Mouse (Mus musculus) urinary bladder, postnatal 25 days (tissue): Measurements from ENCODE around the gene Triobp.

ENCODE experiments used
- DNase-seq: peaks from one replicate; pipeline ENCODE4 v3.0.0; 2022; ENCODE audit warnings: low spot score

Gene Triobp

DNA sequence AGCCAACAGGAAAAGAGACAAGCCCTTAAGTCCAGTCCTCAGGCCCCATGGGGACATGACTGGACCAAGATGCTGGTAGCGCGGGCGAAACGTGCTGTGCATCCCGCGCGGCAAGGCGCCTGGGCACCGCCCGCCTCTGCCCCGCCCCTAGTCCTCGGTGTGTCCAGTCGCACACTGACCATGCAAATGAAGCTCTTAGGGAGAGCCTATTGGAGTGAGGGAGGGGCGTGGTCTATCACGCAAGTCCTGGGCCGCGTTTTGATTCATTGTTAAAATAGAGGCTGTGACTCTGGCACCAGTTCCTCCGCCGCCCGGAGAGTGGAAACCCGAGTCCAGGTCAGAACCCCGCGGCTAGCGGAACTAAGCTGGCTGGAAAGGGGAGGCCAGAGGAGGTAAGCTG lies at the start of gene Triobp:
Gene Triobp (plus strand): TSS at position 68 of the 400 bp plus-strand sequence.
- peak; percentile 72 for DNase-seq

DNA sequence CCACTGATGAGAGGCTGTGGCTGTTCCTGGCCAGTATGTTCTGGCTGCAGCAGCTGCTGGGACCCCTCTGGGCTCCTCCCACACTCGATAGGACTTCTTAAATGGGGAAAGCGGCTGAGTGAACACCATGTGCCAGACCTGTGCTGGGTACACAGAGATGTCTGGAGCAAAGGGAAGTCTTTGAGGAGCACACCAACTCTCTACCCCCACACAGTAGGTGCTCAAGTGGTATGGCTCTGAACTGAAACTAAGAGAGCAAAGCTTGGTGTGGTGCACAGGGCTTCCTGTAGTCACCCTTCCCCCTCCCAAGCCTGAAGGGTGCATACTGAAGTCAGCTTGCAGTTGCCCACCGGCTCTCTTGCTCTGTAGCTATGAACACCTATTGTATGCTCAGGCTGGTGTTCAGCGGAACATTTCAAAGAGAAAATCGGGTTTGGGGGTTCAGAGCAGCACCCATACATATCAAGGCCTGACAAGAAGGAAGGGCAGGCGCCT lies 49.0 kb upstream of the Triobp start:
- DNase-seq = no peak

DNA sequence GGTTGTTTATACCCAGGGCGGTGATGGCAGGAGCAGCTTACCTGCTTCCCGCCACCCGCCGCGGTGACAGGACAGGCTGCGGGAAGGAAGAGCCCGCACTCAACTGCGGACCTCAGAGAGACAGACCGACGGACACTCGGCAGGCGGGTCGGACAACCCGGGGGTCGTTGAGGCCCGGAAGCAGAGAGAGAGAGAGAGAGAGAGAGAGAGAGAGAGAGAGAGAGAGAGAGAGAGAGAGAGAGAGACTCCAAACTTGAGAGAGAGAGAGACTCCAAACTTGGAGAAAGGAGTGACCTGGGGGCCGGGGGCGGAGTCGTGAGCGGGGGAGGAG lies 48.1 kb upstream of the Triobp start, which contains the start of gene Gm49510:
Gene Gm49510 (plus strand): TSS at position 259 of the 331 bp plus-strand sequence.
- no peak for DNase-seq

DNA sequence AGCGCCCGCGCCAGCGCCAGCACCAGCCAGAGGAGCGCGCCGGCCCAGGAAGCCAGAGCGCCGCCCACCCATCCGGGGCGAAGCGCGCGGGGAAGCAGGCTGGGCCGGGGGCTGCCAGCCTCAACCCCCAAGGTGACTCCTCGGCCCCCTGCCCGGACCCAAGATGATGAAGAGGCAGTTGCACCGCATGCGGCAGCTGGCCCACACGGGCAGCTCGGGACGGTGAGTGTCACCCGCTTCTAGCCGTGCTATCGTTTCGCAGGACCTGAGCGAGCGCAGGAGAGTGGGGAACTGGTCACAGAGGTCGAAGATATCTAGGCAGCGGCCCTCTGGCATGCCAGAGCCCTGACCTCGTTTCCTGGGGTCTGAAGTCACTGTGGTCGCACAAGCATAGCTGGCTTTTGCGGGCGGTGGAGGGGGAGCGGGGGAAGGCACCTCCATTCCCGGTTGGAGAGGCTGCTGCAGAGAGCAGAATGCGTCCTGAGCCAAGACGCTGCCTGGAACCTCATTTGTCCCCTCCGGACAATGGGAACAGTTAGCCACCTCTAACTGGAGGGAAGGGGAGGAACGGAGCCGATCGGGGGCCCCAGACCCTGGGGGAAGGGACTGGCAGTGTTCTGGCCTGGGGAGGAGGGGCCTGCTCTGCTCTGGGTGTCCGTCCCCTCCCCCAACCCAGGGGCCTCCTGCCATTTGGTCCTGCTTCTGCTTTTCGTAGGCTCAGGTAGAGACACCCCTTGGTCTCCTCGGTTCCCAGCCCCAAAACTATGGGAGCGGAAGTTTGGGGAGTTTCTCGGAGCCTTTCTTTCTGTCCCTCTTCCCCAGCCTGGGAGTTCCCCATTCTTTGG lies 47.6 kb upstream of the Triobp start, which contains the start of gene Sh3bp1:
Gene Sh3bp1 (plus strand): TSS at position 29 of the 845 bp plus-strand sequence.
- peak; percentile 65 for DNase-seq

DNA sequence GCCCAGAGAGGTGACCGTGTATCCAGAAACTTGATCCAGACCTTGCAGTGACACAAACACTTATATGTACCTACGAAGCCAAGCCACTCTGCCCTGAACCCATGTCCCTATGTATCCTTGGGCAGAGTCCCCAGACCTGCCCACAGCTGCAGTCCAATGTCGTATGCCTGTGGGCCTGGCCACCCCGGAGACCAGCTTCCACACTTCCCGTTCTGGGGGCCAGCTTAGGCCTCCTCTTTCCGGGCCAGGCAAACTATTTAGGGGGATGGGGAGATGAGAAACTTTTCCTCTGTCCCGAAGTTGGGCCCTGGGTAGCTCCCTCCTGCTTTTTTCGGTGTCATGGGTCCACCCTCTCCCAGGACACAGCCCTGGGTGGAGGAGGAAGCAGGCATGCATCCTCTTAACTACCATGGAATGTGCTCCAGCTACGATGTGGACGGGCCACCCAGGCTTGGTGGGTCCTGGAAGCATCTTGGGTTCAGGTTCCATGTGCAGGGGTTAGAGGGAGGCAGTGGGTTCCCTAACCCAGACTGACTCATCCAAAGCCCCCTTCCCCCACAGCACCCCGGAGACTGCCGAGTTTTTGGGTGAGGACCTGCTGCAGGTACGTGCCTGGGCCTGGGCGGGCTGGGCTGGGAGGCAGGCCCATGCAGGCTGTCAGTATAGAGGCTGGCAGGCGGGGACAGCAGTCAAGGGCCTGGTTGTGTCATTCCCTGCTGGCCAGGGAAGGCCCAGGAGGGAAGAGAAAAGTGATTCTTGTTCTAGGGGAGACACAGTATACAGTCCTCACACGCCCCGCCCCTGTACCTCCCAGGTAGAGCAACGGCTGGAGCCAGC lies 46.7 kb upstream of the Triobp start:
- no peak for DNase-seq

DNA sequence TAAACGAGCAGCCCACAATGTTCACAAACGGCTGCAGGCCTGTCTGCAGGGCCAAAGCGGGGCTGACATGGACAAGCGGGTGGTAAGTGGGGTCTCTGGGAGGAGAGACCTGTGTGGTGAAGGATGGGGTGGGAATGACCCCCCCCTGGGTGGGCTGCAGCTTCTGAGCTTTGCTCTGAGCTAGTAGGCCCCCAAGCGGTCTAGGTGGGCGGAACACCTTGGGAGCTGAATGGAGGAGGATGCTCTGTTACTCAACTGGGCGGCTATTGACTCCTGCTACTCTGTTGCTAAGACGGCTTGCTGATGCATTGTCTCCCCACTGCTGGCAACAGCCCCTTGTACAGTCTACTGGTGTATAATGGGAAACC lies 46.1 kb upstream of the Triobp start:
- DNase-seq = no peak

DNA sequence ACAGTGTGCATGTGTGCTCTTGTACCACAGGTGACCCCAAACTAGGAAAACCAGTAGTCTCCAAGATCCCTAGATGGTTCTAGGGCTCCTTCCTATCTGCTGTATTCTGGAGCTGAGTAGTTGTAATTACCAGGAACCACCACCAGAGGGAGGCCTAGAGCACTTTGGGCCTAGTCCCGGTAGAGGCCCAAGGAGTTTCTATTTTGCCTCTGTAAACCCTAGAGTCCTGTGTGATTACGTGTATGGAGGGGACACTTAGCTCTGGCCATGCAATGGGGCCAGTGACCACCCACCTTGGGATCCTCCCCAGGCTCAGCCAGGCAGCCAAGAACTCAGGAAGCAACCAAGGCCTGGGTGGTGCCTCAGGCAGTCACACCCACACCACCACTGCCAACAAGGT lies 44.3 kb upstream of the Triobp start:
- peak; percentile 84 for DNase-seq

DNA sequence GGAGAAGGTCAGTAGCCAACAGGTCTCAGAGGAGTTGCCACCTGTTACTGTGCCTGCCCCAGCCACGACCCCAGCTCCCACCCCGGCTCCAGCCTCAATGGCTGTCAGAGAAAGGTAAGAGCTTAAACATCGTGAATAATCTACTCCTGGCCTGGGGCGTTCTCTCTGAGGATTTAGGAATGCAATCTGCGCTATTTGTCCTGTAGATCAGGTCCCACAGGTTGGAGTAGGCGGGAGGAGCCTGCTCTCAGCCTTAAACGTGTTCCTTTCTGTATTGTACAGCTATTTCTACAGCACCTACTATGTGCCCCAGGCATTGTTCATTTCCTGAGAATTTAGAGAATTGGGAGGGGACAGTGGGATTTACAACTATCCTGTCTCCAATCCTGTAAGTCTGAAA lies 39.1 kb upstream of the Triobp start:
- no peak for DNase-seq

DNA sequence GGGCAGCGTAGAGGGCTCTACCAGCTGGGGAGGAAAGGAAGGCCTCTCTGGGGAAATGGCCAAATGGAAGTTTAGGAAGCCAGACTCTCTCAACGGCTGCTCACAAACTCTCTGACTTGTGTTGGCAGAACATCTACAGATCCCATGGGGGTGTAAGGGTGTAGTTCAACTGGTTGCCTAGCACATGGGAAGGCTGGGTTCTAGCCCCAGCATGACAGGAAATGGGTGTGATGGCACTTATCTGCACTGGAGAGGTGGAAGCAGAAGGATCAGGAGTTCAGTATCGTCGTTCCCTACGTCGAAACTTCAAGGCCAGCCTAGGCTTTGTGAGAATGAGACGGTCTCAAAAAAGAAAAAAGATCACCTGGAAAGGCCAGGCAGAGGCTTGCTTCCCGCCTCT lies 38.5 kb upstream of the Triobp start:
- no peak for DNase-seq

DNA sequence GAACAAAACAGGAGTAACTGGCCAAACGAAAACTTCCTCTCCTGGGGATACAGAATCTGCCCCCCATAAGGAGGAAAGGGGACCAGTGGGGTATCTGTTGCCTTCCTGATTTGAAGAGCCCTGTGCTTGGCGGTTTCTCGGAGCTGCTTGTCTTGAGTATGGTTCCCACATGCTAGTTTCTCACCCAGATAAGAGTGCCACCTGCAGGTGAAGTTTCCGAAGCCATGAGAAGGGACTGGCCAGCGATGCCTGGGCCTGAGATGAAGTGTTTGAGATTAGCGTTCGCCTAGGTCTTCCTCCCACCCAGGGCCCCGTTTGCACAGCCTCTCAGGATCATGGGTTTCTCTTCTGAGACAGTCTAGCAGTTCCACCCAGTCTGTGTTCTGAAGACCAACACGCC lies 35.5 kb upstream of the Triobp start:
- DNase-seq = no peak

DNA sequence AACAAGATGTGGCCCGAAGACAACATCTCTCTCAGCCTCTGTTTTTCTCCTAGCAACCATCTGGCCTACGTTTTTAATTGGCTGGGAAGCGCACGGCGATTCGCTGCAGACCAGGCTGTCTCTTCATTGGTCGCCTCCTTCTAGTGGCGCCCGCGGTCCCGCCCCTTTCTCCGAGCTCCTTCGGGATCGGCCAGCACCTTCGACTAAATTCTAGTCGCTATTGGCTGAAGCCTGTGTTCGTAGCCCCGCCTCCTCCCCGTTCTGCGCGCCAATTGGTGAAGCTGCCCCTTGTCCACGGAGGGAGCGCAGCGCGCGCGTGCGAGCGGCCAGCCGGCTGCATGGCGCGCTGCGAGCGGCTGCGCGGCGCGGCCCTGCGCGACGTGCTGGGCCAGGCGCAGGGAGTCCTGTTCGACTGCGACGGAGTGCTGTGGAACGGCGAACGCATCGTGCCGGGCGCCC lies 33.9 kb upstream of the Triobp start, which contains the start of gene Pdxp:
Gene Pdxp (plus strand): TSS at position 288 of the 459 bp plus-strand sequence.
- DNase-seq = peak; percentile 80

DNA sequence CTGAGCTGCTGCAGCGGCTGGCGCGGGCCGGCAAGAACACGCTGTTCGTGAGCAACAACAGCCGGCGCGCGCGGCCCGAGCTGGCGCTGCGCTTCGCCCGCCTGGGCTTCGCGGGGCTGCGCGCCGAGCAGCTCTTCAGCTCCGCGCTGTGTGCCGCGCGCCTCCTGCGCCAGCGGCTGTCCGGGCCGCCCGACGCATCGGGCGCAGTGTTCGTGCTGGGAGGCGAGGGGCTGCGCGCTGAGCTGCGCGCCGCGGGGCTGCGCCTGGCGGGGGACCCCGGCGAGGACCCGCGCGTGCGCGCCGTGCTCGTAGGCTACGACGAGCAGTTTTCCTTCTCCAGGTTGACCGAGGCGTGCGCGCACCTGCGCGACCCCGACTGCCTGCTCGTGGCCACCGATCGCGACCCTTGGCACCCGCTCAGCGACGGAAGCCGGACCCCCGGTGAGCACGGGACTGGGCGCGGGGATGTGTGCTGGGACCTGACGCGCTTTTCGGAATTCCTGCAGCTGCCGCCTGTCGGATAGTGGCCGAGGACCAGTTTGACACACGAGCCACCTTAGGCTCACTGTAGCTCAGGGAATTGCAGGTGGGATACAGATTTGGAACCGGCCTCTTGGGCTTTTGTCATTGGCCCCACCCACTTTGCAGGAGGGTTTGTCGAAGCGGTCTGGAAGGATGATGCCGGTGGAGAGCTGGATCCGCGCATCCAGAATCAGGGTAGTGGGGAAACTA lies 33.3 kb upstream of the Triobp start:
- DNase-seq = no peak

DNA sequence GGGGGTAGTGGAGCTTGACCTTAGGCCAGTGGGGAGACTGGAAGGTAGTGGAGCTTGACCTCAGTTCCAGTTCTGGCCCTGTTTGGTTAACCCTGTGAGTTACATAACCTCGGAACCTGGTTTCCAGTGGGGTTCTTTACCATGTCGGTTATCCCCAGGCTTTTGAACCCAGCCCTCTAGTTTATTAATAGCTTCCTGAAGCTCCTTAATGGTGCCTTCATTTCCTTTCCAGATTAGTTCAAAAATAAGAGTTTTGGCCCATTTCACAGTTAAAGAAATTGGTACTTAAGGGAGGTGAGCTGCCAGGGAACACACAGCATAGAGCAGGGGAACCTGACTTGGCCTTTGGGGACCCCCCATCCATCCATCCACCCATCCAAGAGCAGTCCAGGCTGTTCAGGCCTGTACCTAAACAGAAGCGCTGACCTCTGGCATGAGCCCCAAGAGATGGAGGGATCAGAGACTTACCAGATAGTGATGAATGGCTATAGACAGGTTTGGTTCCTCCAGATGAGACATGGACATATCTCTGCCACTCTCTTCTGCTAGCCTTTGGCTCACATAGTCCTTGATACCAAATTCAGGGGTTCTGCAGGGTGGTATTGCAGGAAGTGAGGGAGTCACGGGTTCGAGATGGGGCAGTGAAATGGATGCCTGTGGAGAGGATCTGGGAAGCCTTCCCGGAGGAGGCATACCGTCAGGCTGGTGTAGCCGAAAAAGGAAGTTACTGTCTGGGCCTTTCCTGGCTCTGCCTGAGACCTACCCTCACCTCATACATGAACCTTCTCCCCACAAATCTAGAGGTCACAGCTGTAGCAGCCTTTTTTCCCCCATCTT lies 32.5 kb upstream of the Triobp start:
- no peak for DNase-seq

DNA sequence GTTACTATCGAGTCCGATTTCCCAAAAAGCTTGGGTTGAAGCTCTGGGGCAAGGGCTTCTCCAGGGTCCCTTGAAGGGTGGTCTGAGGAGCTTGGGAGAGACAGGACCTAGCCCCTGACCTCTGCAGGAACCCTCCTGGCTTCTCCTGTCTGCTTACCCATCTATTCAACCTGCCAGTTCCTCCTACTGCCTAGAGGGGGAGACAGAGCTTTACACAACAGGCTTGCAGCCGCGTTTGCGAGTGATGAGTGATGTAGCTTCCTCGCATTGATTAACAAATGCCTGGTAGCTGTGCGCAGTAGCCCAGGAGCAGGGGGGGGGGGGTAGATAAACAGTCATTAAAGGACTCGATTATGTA lies 31.9 kb upstream of the Triobp start:
- DNase-seq = peak; percentile 40

DNA sequence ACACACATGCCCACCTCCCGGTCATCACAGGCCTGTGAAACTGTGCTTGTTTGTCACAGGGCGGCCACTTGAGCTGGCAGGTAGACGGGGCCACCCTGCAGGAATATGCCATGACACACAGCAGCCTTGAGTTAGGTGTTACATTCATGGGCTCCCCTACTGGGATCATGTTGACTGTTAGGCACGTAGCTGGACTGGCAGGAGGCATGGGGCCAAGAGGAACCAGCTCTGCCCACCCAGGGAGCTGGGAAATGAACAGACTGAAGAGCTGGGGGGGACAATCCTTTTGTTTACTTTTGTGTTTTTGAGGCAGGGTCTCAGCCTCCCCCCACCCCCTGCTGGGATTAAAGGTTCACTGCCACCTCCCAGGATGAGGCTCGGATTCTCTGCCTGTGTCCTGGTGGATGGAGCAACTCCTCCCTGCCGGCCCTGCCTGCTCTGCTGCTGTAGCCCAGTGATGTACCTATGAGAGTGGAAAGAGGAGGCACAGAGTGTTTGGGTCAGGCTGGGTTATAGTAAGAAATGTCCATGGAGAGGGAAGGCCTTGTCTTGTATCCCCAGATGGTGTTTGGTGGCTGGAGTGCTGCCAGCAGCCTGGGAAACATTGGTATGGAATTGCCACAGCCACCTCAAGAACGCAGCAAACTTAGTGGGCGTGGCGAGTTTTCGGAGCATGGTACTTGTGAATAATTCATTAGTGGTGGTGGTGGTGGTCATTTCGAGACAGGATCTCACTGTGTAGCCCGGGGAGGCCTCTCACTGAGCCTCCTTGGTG lies 31.3 kb upstream of the Triobp start:
- no peak for DNase-seq

DNA sequence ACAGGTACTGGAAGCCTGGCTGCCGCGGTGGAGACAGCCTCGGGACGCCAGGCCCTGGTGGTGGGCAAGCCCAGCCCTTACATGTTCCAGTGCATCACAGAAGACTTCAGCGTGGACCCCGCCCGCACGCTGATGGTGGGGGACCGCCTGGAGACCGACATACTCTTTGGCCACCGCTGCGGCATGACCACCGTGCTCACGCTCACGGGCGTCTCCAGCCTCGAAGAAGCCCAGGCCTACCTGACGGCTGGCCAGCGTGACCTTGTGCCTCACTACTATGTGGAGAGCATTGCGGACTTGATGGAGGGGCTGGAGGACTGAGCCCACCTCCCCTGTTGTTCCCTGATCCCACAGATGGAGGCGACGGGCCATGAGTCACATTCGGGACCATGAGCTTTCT lies 29.4 kb upstream of the Triobp start:
- DNase-seq = no peak

DNA sequence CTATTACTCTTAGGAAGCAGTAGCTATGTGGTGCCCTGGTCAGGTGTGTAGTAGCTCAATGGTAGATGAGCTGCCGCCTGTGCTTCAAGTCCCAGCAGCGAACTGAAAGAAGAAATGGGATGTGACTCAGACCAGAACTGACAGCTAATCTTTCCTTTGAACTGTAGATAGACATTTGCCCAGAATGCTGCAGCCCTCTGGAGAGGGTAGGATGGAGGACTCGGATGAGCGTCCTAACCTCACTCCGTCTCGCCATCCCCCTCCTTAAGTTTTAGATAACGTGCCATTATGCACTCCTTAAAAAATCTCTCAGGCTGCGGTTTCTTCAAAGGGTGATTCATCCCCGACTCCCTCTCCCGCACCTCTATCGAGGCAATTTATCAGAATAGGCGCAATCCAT lies 27.6 kb upstream of the Triobp start:
- DNase-seq = no peak

DNA sequence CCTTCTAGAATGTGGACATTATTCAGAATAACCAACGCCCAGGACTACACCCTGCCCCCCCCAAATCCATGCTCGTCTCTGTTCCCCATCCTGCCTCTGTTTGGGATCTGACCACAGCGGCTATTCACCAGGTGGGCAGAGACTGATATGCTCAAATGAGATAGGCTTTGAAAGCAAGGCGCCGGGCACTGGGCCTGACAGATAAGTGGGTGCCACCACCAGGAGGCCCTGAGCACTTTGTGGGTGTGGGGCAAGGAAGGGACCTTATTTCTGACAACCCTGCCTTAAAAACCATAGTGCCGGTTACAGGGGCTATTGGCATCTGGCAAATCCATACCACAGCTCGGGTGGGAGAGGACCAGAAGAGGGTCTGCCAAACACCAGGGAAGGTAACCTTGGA lies 24.8 kb upstream of the Triobp start:
- no peak for DNase-seq

DNA sequence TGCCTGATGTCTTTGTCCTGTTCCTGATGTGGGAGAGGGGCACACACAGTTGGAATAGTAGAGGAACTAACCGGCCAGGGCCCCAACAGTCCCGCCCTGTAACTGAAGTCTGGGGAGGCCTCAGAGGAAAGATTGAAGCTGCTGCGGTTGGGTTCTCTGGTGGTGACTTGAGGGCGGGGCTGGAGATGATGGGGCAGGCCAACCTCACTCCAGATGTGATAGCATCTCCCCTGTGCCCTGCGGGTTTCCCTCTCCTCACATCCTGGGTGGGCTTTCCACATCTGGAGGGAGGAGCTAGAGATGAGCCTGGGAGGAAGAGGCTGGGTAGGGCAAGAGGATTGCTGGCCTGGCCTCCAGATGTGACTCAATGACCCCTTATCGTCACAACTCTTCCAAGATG lies 23.9 kb upstream of the Triobp start:
- no peak for DNase-seq

DNA sequence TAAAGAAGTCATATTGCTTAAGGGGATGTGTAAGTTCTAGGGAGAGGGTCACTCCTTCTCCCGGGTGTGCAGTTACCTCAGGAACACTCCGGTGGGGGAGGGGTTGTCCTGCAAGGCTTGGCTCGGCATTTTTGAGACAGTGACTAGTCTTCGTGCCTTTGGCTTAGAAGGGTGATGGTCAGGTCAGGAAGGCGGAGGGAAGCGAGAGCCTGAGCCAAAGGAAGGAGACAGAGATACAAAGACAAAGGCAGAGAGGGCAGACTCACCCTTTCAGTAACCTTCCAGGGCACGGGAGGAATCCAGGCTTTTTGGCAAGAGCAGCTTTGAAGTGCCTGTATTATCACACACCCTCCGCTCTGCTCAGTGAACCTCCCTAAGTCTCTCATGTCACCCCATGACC lies 22.4 kb upstream of the Triobp start:
- no peak for DNase-seq
